Mouse (Mus musculus) gastrocnemius, postnatal 25 days (tissue): ENCODE measurements around the gene H2afb2. TPM values are rescaled to one million over a fixed set of nuclear protein-coding genes. Genes with fewer than 3 reads are reported as not detected.

Experiments
- DNase-seq: peaks from one replicate; pipeline ENCODE4 v3.0.0; 2022
- long read RNA-seq, 2 experiments: library from polyadenylated mRNA; stranded (forward); transcript quantifications; one replicate each; pipeline ENCODE4 v2.0.0; 2021
- total RNA-seq, 2 experiments: library from RNA; stranded (reverse); gene quantifications; 1 replicate in 1 of 2; 2 replicates in 1 of 2; pipeline ENCODE4 v1.2.3; 2021

Gene H2afb2
- not detected for total RNA-seq
- long read RNA-seq, experiment 1: 0 reads
- long read RNA-seq, experiment 2: 0 reads

- no peak for DNase-seq
Measured at GRCm38 (mm10) chrX:116680878-116681277, at the start of gene H2afb2. Gene H2afb2 (plus strand): TSS chrX:116681178.

Other genes starting within 250 kb of the H2afb2 start
- gene Cpxcr1, start 232.2 kb upstream of the H2afb2 start, total RNA-seq: not detected